Mouse (Mus musculus): ENCODE measurements around the gene Ccdc182.

GRCm38 (mm10) chr11:88282516-88282915 is 11.3 kb upstream of the Ccdc182 start:
- TF ChIP-seq CTCF (IDR thresholded peaks at IDR 0.05; ENCODE audit: control insufficient read depth, insufficient read depth, insufficient replicate concordance, low read depth, low read length) (peak; percentile 31; the same call in 1 of the 2 replicates), POLR2A (IDR thresholded peaks at IDR 0.05; ENCODE audit: control insufficient read depth, low read depth, low read length) (no peak)
